Mouse (Mus musculus) left cerebral cortex, adult 2 months (tissue): ENCODE data around the gene Alkbh5. TPM values are rescaled to one million over a fixed set of nuclear protein-coding genes. Genes with fewer than 3 reads are reported as not detected.
"Not testable (repeated sequence)": the region's sequence is repeated elsewhere in the genome, so short reads cannot be mapped to it uniquely, and the experiment has no call there.

Source experiments
- DNase-seq, 2 experiments: peaks; one replicate each; pipeline ENCODE4 v3.0.0; 2021 to 2022; ENCODE audit warnings: low spot score in 2 of 2, mixed read lengths in 1 of 2; ENCODE audit errors: extremely low spot score in 1 of 2
- H3K27ac ChIP-seq: fragments of 200-600 bp; 2 replicates; pipeline ENCODE4 v1.8.1; 2022
- H3K4me3 ChIP-seq: fragments of 200-600 bp; 2 replicates; pipeline ENCODE4 v1.8.1; 2022
- CTCF ChIP-seq: fragments of 200-600 bp; IDR thresholded peaks from 2 replicates; pipeline ENCODE4 v1.8.1; 2022; ENCODE audit warnings: antibody characterized with exemption, mild to moderate bottlenecking, moderate library complexity
- intact Hi-C: fragments of 180-260 bp; cut with DNase I; formaldehyde crosslinking; loops from one replicate; pipeline ENCODE4 v1.15.1; 2025
- total RNA-seq, 2 experiments: library from RNA; stranded (reverse); gene quantifications; 2 replicates each; pipeline ENCODE4 v1.2.3; 2021

The Alkbh5 gene
- total RNA-seq, 2 experiments from 2014 or later, result 56.2 to 58.2 TPM

DNA sequence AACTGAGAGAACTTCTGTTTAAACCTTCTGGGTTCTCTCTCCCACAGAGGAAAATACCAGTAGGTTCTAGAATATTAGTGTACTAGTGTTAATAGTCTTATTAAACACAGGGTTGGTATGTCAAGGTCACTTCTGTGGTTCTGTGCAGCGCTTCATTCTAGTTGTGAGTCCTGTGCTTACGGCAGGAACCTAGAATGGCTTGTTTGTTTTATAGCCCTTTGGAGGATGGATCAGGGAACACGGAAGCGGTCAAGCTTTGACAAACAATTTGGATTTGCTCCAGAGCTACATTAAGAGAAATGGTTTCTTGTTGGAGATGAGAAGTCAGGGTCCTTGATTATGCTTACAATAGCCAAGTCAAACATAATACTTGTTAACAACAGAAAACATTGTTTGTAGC, 9.3 kb downstream of the Alkbh5 start:
- no peak overlapping the region for H3K27ac ChIP-seq
- no peak for TF ChIP-seq CTCF
- intact Hi-C loops, result no loop called here
- DNase-seq, result no peak
- H3K4me3 ChIP-seq, result no peak overlapping the region

DNA sequence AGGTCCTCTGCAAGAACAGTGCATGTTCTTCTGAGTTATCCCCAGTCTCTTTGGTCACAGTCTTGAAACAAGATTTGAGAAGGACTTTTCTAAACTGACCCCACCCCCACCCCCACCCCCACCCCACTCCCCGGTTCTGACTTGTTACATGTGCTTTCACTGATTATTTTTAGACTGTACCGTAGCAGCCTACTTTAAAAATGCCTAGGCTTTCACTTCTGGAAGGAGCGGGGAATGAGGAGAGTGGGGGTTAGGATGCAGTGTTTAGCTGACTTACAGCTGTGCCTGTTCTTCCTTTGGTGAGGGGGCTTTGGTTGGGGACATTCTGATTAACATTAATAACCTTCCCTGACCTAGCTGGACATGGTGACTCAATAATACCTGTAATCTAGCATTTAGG, 11.9 kb downstream of the Alkbh5 start:
- intact Hi-C loops, result no loop called here
- TF ChIP-seq CTCF, result no peak
- no peak overlapping the region for H3K4me3 ChIP-seq
- no peak for DNase-seq
- no peak overlapping the region for H3K27ac ChIP-seq

DNA sequence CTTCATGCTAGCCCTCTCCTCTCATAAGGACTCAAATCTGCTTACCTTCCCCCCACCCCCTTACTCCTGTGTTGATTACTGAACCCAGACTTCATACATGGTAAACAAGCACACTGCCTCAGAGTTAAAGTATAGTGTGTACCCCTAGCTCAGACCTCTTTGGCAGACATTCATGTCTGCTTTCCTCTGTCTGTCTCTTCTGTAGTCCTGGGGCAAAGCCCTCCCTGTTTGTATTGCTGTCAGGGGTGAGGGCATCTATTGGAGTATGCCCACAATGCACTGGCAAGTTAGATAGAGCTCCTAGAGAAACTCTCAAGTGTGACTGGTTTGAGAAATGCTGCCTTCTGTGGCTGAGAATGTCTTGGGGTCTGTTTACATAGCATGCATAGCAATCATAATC, 16.9 kb downstream of the Alkbh5 start:
- intact Hi-C loops, result no loop called here
- no peak for TF ChIP-seq CTCF
- Histone ChIP-seq H3K27ac (no peak overlapping the region), H3K4me3 (no peak overlapping the region)
- DNase-seq, result no peak

DNA sequence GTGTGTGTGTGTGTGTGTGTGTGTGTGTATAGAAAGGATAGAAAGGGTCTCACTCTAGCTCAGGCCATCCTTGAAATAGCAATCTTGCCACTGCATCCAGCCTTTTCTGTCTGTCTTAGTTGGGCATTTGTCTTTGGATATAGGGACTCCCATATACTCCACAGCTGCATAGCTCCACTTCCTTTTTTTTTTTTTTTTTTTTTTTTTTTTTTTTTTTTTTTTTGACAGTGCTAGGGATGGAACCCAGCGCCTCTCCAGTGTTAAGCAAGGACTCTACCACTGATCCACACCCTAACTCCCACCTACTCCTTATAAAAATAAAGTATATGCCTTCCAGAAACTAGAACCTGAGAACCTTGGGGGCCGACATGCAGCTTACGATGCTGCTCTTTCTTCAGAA, 21.5 kb downstream of the Alkbh5 start:
- intact Hi-C loops, result no loop called here
- no peak for TF ChIP-seq CTCF
- H3K4me3 ChIP-seq, result no peak overlapping the region
- no peak for DNase-seq
- H3K27ac ChIP-seq, result no peak overlapping the region

DNA sequence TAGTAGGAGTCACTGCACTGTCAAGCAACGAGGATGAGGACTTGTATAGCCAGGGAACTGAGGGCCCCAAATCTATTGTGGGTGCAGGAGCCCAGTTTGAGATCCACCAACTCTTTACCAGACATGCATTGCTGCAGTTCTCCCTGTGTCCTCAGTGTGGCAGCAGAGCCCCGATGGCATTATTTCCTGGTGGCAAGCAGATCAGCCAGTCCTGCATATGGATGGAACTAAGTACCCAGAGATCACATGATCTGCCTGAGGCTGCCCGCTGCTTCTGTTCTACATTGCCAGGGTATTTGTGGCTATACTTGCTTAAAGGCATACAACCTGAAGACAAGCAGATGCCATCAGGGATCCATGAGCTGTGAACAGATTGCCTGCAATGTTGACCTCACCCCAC, 23.2 kb downstream of the Alkbh5 start:
- intact Hi-C loops, result no loop called here
- DNase-seq, result peak; percentile 51 to 73
- Histone ChIP-seq H3K27ac (no peak overlapping the region), H3K4me3 (no peak overlapping the region)
- peak; percentile 97 for TF ChIP-seq CTCF

DNA sequence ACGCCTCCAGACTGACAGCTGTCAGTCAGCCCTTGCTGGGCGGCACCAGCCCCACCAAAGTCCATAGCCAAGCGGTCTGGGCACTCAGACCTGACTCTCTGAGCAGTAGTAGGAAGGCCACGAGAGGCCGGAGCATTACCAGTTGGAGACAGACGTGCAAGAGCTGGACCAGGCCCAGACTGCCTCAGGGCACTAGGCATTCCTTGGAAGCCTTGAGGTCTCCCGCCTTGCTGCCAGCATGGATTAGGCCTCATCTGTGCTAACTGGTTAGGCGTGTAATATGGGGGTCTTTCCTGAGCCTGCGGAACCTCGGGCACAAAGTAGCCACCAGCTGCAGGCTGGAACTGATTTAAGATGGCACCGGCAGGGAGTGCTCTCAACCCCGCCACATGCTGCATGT, 37.8 kb downstream of the Alkbh5 start:
- H3K27ac ChIP-seq, intact Hi-C loops, H3K4me3 ChIP-seq, DNase-seq: not testable (repeated sequence)

Other genes starting within 250 kb of the Alkbh5 start
- 100 to 1,000 TPM; 216 to 221 TPM for gene Tom1l2, start 183.5 kb upstream of the Alkbh5 start, total RNA-seq
- gene Drc3, start 183.1 kb upstream of the Alkbh5 start, total RNA-seq, result 10 to 100 TPM; 11.7 to 12.5 TPM
- 10 to 100 TPM; 52.6 to 52.7 TPM for gene Gid4, start 119.2 kb upstream of the Alkbh5 start, total RNA-seq
- 10 to 100 TPM; 24.6 to 32.7 TPM for gene Atpaf2, start 117.9 kb upstream of the Alkbh5 start, total RNA-seq
- 10 to 100 TPM; 71.7 to 73.3 TPM for gene Drg2, start 81.8 kb upstream of the Alkbh5 start, total RNA-seq
- gene Myo15, start 67.0 kb upstream of the Alkbh5 start, total RNA-seq, result under 1 TPM; 0.11 to 0.19 TPM
- 10 to 100 TPM; 37.8 to 37.9 TPM for gene Llgl1, start 163.3 kb downstream of the Alkbh5 start, total RNA-seq
- 10 to 100 TPM; 65.0 to 65.3 TPM for gene Flii, start 190.9 kb downstream of the Alkbh5 start, total RNA-seq
- gene Mief2, start 192.0 kb downstream of the Alkbh5 start, total RNA-seq, result 10 to 100 TPM; 17.9 to 20.8 TPM
- 1 to 10 TPM; 5.0 to 6.1 TPM for gene Top3a, start 241.0 kb downstream of the Alkbh5 start, total RNA-seq
- gene Smcr8, start 241.1 kb downstream of the Alkbh5 start, total RNA-seq, result 10 to 100 TPM; 31.0 to 32.6 TPM